Mouse (Mus musculus) right cerebral cortex, adult 18-20 months (tissue): ENCODE data around the gene Kmt5c.

Source experiments
- DNase-seq: peaks from one replicate; pipeline ENCODE4 v3.0.0; 2022; ENCODE audit warnings: mixed read lengths

Kmt5c gene

GRCm38 (mm10) chr7:4747156-4747899 lies 7.4 kb downstream of the Kmt5c start:
- no peak for DNase-seq

GRCm38 (mm10) chr7:4748321-4748720 lies 8.4 kb downstream of the Kmt5c start:
- DNase-seq: no peak

DNA sequence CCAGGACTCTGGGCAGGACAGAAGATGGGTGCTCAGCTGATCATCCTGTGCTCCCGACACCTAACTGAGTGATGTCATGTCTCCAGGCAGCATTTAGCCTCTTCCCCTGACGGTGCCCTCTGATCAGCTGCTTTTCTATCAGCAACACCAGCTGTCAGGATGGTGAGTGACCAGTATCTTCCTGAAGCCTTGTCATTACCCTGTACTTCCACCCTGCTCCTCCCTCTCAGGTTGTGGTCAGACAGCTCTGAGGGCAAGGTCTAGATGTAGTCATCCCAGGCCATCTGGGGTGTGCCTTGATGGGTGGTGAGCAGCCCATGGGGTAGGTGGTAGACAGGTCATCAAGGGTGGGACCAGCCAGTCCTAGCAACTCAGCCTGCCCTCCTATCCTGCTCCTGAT lies 9.3 kb downstream of the Kmt5c start:
- DNase-seq: no peak

GRCm38 (mm10) chr7:4751971-4752820 lies 12.3 kb downstream of the Kmt5c start:
- no peak for DNase-seq

GRCm38 (mm10) chr7:4752821-4753570 lies 13.1 kb downstream of the Kmt5c start, which contains the start of gene Cox6b2:
Cox6b2 (minus strand) TSS chr7:4753094.
- DNase-seq: peak; percentile 42

GRCm38 (mm10) chr7:4759670-4760069 lies 19.8 kb downstream of the Kmt5c start:
- DNase-seq: no peak

- no peak for DNase-seq
Measured at GRCm38 (mm10) chr7:4764946-4765710, 25.2 kb downstream of the Kmt5c start.

DNA sequence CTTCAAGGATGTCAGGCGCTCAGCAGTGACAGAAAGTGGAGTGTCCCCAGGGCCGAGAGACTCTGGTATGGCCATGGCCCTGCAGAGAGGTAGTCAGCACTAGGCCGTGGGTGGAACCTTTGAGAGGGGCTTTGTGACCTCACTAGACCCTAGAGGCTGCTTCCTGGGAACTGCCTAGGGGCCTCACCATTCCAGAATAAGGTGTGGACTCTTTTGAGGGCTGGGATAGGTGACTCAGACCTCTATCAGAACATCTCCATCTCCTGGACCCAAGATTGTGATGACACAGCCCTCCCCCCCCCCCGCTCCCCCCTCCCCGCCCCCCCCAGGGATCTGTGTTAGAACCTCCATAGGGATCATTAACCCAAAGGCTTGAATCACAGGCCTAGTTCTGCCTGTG lies 31.3 kb downstream of the Kmt5c start, which contains the start of gene Fam71e2:
TSS of gene Fam71e2 (minus strand) at position 101 of the 400 bp plus-strand sequence.
- DNase-seq: no peak

DNA sequence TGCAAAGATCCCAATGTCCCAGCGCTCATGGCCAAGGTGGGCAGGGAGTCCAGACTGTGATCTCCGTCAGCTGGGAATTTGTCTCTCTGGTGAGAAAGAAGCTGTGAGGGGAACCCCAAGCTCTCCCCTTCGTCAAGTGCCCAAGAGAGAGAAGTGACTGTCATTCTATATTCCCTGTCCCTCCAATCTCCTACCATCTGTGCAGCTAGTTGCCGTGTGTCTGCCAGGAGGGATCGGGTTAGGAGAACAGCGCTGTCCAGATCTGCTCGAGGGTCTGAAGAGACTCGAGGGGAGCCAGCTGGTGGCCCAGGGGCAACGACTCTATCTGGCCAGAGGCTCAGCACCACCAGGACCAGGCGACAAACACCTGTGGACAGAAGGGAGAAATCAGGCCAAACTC lies 36.2 kb downstream of the Kmt5c start:
- DNase-seq: no peak

DNA sequence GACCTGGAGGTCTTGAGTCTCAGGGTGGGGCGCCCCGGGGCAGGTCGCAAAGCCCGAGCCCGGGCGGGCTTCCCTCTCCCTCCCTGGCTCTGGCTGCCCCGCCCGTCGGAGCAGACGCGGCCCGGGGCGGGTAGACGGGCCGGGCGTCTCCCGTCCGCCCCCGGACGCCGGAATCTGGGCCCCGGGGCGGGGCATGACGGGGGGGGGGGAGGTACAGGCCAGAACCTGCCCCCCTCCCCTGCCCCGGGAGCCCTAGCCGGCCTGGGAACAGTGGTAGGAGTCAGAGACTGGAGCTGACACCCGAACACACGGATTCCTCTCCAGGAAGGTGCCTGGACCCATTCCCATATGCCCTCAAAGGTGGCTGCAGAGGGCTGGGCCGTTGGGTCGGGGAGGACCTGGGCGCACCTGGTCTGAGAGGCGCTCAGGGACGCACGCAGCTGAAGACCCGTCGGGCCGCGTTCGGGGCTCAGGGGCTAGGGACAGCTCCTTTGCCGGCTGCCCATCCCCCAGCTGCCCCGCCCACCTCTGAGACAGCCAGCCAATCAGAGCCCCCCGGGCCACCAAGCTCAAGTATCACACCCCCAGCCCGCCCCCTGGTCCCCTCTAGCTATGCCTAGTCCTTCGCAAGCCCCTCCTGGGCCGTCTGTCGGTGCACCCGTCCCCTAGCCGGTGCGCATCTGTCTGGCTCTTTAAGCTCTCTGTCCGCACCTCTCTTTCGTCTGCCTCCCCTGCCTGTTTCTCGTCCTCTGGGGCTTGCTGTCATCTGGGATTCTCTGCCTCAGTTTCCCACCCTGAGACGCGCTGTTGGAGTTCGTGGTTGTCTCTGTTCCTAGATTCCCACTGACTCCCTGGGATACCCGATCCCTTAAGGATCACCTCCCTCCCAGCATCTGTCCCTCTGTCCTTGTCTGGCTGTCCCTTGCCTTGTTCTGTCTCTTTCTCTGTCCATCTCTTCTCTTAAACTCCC lies 37.2 kb downstream of the Kmt5c start:
- no peak for DNase-seq

DNA sequence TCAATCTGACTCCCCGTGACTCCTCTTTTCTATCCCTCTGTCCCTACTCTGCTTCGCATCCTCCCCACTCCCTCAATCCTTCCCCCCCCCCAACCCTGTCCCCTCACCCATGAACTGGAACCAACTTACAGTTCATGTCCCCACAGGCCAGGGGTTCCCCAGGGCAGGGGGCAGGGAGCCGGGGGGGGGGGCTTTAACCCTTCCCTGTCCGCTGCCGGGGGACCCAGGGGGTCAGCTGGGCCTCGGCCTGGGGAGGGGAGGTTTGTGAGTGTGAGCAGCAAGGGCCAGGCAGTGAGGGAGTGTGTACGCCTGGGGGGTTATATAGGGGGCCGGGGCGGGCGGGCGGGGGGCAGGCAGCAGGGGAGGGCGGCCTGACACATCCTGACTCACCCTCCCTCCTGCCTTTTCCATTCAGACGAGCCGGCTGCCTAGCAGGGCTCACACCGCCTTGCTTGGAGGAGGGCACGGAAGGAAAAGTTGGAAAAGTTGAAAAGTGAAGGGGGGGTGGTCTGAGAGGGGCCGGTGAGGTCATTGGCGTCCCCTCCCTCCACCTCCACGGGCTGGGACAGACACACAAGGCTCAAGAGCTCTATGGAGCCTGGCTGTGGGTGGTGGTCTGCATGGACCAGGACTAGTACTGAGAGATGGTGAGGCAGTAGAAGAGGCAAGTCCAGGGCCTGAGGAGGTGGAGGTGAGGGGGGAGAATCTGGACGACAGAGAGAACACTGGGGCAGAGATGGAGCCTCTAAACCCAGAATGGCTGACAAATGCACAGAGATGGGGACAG lies 38.1 kb downstream of the Kmt5c start:
- DNase-seq: no peak

- no peak for DNase-seq
Measured at GRCm38 (mm10) chr7:4779921-4780320, 40.0 kb downstream of the Kmt5c start.

- no peak for DNase-seq
Measured at GRCm38 (mm10) chr7:4782130-4782529, 42.2 kb downstream of the Kmt5c start.

DNA sequence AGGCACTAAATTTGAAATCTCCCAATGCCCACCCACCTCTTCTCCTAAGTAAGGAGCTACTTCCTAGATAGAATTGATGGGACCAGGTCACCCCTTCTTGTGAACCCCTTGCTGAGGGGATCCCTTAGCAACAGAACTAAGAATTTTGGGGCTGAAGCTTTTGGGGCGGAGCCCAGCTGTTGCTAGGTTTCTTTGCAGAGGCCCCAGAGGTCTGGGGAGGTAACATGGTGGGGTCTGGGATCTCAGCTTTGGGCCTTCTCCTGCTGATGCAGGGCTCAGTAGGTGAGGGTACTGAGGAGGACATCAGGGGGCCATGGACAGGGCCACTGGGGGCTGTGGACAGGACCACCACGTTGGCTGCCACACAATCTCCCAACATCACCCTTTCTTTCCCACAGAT lies 42.8 kb downstream of the Kmt5c start, which contains the start of the genes Il11 and Tmem190:
TSS of gene Il11 (minus strand) at position 101 of the 400 bp plus-strand sequence.
TSS of gene Tmem190 (plus strand) at position 179 of the 400 bp plus-strand sequence.
- no peak for DNase-seq

GRCm38 (mm10) chr7:4783667-4784268 lies 43.9 kb downstream of the Kmt5c start:
- peak; percentile 60 for DNase-seq

GRCm38 (mm10) chr7:4788499-4789435 lies 48.9 kb downstream of the Kmt5c start:
- peak; percentile 53 for DNase-seq

DNA sequence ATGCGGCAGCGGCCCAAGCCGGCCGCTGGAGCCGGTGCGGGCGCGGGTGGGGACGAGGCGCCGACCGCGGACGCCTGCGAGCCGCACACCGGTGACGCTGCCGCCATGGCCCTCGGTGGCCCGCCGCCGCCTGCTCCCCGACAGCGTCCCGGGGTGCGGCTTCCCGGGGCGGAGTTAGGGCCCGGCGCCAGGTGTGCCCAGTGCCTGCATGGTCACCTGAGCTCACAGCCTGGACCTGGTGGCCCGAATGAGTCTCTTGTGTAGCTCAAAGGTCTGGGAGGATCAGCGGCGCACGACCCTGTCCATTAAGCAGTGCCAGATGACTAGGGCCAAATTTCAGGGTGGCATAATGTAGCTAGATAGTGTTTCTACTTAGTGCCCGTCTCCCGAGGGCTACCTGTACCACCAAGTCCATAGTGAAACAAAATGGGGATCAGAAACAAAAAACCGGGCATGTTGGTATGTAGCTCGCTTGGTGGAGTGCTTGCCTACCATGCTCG lies 49.6 kb downstream of the Kmt5c start, which contains the start of gene Tmem238:
TSS of gene Tmem238 (minus strand) at position 221 of the 500 bp plus-strand sequence.
- no peak for DNase-seq
